Mouse (Mus musculus) thymus, postnatal 4 days (tissue): ENCODE measurements around the gene Bach2.

Experiments used
- DNase-seq: peaks from one replicate; pipeline ENCODE4 v3.0.0; 2021

The Bach2 gene

DNA sequence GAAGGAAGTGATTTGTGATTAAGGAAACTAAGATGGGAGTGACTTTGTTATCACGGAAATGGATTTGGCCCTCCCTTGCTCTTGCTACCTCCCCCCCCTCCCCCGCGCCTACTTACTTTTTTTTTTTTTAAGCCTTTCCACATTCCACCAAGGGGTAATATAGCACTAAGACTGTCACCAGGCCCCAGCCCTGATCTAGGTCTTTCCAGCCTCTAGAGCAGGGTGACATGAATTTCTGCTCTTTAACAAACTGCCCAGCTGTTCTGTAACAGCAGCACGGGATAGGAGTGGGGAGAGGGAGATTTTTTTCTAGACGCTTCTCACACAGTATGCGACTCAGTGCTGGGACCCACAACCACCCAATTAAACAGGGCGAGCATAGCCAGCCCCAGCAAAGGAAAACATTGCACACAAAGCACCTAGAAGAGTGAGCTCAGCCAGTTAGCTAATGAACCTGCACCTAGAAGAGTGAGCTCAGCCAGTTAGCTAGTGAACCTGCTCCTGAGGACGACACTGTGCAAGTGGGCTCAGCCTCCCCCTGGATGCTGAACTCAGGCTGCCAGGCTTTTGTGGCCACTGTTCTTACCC is 10.5 kb upstream of the Bach2 start:
- no peak for DNase-seq

DNA sequence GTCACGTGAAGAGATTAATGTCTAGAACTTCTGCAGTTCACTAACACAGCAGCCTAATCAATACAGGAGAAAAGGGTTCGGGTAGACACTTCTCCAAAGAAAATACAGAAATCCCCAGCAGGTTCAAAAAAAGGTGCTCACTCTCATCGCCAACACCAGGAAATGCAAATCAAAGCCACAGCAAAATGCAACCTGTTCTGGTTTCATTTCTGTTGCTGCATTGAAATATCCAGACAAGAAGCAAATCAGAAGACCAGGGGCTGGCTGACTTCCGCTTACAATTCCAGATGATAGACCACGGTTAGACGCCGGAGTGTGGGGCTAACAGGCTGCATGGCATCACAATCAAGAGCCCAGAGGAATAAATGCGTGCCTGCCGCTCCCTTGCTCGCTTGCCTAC is 9.3 kb upstream of the Bach2 start:
- no peak for DNase-seq

DNA sequence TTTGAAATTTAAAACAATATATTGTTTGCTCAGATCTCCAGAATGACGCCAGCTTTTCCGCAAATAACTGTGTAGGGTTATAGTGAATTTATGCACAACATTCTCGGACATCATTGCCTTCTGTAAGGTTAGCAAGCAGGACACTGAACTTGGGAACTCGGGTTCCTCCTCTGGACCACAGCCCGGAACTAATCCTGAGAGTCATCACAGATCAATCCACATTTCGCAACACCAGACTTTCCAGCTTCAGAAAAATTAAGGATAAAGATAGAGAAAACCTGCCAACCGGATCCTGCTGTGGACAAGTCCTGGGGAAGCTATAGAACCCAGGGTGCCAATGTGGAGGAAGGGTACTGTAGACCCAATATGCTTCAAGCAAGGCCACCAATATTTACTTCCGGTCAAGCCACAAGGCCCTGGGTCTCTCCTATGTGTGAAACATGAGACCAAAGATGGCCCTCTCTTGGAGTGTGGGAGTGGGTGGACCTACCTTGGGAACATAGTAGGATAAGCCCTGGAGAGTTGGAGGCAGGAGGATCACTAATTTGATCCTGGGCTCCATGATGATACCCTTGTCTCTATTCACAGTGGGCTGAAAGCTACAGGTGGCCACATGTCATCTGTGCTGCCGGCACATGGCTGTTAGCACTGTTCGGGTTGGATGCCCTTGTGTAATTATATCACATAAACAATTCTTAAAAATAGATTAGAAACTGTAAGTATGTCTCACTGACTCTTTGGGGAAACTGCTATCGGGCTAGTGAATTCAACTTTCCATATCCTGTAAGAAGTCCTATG is 7.1 kb upstream of the Bach2 start:
- DNase-seq, result no peak

DNA sequence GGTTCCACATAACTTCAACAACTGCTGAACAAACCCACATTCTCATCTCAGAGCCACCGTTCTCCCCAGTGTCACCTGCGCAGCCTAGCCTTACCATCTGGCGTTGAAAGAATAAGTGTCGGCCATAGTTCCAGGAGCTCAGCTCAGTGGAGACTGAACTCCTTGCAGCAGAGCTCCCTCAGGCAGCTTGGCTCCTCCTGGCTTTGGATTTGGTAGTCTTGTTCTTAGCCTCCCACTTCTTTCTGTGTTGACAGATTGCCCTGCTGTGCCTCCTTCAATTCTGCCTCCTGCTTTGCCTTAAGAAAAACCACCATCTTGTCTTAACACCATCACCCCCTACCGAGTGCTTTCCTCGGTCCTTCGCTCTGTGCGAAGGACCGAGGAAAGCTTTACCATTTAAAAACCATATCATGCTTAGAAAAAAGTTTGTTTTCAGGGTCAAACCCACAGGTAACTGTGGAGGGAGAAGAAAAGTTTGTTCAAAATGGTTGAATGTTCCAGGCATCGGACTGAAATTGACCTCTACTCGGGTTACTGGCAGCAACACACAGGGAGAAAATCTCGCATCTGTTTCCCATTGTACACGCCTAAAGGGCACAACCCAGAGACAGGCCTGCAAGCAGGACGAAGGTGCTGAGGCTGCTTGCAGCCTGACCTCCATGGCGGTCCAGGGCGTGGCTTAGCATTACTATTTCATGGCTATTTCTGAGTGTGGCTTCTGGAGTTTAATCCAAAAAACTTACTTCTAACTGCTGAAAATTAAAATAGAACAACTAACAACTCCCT is 2.5 kb upstream of the Bach2 start:
- no peak for DNase-seq

DNA sequence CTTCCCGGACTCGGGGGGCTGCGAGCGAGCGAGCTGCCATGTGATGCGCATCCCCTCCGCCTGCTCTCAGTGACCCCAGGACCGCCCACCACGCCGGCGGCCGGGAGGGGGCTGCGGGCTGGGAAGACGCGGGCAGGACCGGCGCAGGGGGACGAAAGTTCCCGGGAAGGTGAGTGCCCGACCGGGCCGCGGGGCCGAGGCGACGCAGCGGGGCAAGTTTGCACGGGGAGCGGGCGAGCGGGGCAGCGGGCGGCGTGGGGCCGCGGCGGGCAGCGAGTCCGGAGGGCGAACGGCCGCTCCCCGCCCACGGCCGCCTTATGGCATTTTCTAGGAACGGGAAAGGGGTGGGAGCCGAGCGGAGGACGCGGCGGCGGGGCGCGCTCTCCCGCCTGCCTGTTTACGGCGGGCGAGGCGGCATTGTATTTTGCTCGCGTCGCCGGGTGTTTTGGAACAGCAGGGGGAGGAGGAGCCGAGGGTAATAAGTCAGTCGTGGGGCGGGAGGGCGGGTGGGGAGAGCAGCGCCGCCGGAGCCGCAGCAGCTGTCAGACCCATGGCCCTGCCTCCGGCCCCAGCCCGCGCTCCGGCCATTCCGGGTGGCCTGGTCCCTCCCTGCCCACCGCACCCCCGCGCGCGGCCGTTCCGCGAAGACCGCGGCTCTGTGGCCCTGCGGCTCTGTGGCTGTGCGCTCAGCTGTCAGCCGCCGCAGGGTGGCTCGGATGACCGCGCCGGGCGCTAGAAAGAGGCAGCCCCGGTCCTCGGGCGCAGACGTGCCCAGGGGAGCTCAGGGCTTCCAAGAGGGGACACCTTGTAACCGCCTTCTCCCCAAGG is 531 bp downstream of the Bach2 start:
- peak; percentile 80 for DNase-seq

DNA sequence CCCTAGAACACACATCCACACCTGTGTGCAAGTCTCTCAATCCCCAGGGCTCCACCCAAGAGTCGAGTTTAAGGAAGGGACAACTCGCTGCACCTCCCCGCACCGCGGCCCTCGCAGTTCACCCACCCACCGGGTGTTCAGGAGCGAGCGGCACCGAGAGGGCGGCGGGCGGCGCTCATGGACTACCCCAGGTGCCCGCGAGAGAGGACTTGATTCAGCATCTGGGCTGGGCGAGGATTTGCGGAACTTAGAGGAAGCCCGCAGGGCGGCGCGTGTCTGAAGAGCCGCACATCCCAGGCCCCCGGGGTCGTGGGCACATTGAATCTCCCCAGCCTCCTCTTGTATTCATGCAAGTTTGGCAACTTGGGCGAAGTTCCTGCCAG is 1.1 kb downstream of the Bach2 start:
- peak; percentile 79 for DNase-seq

DNA sequence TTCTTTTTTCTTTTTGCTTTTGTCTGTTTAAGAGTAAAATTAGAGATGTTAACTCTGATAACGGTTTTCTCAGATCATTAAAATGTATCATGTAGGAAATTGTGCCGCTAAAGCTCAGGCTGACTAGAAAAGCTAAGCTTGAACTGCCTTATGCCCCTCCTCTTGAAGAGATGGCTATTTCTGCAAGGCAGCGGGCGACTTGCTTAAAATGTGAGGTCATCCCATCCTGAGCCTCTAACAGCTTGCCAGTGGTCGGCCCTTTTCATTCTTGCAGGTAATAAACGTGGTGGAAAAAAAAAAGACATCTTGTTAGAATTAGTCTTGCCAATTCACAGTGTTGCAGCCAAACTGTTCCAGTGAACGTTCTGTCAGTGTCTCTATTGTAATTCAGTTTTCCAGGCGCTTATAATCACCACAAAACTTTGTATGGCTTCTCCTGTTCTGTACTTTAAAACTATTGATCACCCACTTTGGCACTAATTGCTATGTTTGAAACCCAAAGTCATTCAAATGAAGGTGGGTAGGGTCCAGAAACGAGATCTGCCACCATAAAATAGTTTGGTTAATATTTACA is 1.9 kb downstream of the Bach2 start:
- no peak for DNase-seq

DNA sequence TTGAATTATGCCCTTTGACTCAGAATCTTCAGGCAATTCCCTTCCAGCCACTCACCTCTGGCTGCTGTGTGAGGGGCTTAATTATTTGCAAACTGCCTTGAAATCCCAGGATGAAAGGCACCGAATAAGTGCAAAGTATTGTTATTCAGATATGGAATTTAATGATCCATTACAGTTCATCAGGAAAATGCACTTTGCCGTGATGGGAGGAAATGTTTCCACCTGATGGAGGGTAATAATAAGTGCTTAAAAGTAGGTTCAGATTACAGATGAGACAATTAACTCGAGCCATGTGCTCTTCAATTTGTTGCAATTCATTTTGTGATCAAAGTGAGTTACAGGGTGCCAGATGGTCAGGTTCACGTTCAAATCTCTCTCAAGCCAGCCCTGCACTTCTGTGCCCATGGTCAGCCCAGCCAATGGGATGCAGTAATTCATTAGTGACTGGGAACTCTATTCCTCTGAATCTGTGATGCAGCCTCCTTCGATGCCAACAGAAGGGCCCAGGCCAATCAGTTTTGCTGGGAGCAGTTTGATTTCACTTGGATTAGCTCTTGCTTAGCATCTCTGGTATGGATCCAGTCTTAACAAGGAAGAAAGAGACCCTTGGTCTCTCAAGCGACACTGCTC is 2.9 kb downstream of the Bach2 start:
- DNase-seq, result no peak

DNA sequence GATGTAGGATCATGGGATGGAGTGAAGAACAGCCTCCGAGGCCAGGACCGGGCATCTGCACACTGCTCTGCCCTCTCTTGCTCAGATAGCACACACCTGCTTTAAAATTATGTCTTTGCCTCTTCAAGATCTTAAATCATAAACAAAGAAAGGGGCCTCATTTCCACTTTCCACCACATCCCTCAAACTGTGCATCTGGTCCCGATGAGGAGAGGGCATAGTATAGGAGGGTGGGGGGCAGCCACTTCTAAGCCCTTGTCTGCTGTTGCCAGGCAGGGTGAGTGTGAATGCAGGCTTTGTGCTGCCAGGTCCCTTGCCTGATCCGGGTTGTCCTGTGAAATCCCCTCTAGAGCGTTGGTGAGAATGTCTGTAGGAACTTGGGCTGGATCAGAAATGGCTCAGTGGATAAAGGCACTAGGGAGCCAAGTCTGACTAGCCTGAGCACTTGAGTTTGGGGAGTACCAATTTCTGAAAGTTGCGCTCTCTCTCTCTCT is 3.6 kb downstream of the Bach2 start:
- no peak for DNase-seq

DNA sequence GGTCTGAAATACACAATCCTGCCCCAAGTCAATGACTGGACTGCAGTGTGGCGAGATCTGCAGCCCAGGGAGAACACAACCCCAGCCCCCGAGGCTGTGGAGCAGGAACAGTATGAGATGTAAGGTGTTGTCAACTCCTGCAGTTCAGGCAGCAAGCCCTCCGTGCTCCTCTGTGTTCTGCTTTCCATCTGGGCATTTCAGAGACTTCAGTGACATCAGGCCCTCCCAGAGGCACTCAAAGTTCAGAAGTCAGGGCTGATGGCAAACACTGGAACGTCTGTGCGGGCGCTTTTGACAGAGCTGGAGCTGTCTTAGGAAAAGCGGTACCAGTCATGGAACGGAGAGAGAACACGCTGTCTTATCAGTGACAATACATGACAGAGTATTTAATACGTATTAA is 4.9 kb downstream of the Bach2 start:
- no peak for DNase-seq

DNA sequence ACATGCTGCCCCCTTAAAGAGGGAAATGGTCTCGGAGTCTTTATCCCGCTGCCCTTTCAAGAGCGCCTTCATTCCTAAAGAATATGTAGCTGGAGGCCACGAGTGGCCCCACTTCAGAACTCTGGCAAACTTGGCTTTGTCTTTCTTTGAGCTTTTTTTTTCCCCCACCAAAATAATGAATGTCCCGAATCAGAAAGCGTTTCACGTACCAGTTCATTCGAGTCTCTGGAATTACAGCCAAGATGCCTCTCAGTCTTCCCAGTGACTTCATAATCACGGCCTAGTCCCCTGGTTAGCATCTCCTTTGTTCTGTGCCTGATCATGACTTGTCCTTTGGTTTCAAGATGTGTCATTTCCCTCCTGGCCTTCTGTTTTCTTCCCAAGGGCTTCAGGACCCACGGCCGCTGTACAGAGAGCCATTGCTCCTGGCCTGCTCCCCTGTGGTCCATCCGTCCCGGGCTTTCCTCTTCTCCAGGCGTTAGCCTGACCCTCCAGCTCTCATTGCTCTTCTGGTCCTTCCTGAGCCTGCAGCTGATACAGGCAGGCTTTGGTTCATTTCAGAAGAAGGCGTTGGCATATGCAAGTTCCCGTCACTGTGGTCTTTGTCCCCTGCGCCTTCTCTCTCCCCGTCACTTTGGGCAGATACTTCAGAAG is 5.6 kb downstream of the Bach2 start:
- DNase-seq, result no peak

DNA sequence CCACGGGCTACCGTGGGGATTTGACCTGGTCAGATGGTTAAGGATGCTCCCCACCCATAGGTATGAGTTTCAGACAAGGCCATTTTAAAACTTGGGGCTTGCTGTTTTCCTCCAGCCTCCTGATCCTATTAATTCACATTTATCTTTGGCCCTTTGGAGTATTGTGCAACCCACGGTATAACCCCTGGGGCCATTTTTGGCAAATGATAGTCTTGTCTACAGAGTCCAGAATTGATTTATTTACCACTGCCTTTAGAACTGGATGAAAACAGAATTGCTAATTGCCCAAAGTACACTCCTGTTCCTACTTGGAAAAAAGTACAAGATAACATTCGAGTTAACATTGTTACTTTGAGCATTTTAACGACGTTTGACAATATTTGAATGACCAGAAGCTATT is 7.0 kb downstream of the Bach2 start:
- DNase-seq, result no peak

DNA sequence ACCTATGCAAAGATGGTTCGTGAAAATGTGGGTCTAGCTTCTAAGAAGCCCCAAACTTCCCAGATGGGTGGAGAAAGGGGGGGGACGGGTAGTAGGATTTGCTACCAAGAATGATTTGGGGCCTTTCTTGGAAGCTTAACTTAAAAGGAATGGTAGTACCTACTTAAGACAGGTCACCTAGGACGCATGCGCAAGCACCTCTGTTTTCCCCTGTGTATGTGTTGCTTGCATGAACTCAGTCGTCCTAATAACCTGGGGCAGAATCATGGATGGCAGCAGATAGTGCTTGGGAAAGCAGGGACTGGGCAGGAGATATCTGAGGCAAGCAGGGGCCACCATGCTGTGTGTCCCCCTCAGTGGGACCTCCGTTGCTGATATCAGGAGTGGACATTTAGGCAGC is 7.4 kb downstream of the Bach2 start:
- no peak for DNase-seq

DNA sequence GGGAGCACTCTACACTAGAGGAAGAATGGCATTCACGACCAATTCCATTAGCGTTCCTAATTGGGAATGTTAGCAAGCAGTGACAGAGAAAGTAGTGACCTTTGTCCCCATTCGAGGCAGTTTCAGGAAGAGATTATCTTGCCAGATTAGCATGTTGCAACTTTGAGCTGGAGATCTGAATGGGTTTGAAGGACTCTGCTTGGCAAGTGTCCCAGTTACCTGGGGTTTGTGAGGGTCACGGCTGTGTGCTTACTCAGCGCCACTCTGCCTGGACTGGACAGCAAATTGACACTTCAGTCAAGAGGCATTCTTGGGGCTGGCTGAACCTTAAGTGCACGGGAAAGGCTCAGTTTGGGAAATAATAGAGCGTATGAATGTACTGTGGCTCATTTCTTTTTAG is 8.2 kb downstream of the Bach2 start:
- no peak for DNase-seq

DNA sequence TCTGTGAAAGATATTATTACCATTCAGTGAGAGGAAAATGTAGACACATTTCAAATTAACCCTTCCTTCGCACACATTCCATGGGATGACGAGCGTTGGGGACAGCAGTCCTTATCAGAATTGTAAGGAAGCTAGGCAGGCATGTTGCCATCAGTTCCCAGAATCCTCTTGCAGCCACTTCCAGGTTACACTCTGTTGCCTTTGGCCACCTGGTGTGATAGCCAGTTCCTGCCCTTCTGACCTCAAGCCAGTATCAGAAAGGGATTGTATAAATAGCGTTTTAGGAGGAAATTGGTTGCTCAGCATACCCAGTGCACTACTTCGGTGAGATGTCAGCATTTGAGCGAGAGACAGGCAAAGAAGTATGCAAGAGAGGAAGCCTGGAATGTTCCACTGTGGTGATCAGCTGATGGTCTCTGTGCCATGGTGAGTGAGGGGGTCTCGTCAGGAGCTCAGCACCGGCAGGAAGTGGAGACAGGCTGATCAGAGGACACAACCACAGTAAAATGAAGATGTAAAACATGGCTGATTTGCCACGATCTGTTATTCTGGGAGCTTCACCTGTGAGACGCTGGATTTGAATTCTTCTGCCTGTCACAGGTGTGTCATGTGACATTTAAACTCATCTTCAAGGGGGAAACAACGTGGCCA is 9.0 kb downstream of the Bach2 start:
- no peak for DNase-seq

DNA sequence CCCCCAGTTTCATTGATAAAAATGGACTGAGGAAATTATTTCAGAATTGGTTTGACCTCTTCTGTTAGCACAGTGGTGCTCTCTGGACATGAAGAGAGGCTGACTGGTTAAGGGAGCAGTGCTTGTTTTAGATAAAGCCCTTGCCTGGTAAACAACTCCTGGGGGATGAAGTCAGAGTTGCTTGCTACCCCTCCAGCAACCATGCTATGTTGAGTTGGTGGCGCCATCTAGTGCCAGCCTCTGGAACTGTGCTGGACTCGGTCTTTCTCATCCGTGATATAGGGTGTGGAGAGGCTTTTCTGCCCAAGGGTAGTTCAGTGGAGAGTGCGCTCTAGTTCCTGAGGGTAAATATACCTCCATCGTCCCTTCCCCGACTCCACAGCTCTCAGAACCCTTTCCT is 9.6 kb downstream of the Bach2 start:
- DNase-seq, result peak; percentile 96

DNA sequence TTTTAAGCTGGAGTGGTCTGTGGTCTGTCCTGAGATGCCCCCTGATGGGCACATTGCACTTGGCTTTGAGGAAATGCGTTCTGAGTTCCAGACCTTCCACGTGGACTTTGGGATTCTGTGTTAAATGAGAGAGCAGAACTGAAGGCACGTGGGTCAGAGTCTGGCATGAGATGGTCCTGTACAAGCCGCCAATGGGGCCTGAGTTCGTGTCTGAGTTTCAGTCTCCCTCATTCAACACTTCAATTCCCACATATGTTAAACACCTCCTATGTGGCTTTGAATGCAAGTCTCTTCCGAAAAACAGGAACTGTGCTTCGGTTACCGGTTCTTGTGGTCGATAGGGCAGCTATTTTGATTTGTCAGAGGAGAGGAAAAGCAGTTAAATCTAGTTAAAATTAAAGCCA is 10.4 kb downstream of the Bach2 start:
- DNase-seq, result peak; percentile 26

DNA sequence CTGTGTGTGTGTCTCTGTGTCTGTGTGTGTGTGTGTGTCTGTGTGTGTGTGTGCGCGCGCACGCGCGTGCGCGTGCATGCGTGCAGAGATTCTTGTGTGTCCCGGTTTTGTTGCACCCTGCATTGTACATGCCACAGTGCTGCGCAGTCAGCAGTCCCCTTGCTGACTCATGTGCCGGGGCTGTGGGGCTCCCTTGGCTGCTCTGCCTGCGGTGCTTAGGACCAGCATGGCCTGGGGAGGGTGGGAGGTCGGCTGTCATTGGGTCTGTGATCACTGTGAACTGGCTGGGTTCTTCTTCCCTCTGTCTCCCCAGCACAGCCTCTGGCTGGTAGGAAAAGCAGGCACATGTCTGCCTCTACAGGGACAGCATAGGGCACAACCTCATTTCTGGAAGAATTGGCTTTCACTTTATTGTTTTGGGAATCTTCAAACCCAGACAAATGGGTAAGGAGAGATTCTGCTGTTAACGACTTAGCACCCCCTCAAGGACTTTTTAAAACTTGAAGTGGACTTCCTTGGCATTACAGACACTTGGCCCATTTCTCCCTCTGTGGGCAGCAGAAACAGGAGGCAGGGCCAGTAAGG is 11.2 kb downstream of the Bach2 start:
- DNase-seq, result peak; percentile 74

DNA sequence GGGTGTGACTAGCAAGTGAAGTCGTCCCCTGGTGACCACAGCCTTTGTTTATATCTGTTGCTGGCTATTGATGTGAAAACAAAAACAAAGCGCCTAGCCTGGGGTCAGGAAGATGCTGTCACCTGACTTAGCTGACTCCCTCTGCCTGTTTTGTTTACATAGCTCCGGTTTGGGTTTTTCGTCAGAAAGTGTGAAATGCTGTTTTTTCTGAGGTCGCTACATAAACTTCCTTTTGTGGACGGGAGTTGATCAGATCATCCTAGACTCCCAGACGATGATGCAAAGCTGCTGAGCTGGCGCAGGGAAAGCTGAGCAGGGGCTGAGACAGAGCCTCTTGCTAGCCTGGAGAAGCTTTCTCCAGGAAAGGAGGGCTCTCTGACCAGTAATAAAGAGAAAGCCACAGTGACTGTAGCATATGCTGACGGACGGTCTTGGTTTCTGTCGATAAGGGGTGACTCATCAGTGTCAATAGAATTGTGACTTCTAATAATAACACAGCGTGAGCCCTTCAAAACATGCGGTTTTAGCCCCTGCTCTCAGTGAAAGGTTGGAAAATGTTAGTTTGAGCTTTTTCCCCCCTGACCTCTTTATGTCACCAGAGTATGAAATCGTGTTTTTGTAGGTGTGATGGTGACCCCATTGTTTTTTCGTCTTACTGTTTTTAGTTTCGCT is 11.9 kb downstream of the Bach2 start:
- DNase-seq, result peak; percentile 34

DNA sequence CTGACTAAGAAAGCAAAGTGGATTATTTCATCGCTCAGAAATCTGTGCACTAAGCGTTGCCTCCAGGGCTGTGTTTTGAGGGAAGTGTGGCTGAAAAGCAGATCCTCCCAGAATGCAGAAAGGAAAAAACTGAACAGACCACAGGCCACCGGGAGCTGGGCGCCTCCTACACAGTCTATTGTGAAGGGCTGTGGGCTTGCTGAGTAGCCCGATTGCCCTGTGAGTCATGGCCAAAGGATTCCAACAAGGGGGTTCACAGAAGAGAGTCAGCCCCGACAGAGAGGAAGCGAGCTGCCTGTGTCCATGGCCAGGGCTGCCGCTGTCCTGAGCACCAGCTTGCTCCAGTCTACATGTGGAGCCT is 12.4 kb downstream of the Bach2 start:
- peak; percentile 42 for DNase-seq
